Mouse (Mus musculus) megakaryocyte progenitor cell, adult 5-6 weeks (primary cell): ENCODE data around the gene Meaf6. TPM values are rescaled to one million over a fixed set of nuclear protein-coding genes. Genes with fewer than 3 reads are reported as not detected.

Experiments
- ATAC-seq: replicated peaks from 2 replicates; pipeline ENCODE4 v1.8.0; 2016; ENCODE audit warnings: mild to moderate bottlenecking, moderate TSS enrichment, inconsistent platforms; ENCODE audit not compliant: poor library complexity
- total RNA-seq, 2 experiments: library from RNA; stranded (forward) in 1 of 2; stranded (reverse) in 1 of 2; fragments of 157-497, 149-512 nt in 1 of 2; fragments of 200-1000 nt in 1 of 2; gene quantifications; 2 replicates each; pipeline versions ENCODE4 v1.2.3 to v1.2.4; 2015 to 2017

Gene Meaf6
- total RNA-seq, 2 experiments from 2014 or later, result 37.5 to 57.7 TPM

GRCm38 (mm10) chr4:125115710-125116089 lies 30.8 kb downstream of the Meaf6 start:
- no peak for ATAC-seq

GRCm38 (mm10) chr4:125116090-125116861 lies 31.3 kb downstream of the Meaf6 start:
- peak; percentile 49 for ATAC-seq

GRCm38 (mm10) chr4:125116929-125117328 lies 32.0 kb downstream of the Meaf6 start:
- ATAC-seq, result no peak

- ATAC-seq, result peak; percentile 44
These were observed 33.0 kb downstream of the Meaf6 start for GRCm38 (mm10) chr4:125117902-125118320.

GRCm38 (mm10) chr4:125119070-125119469 lies 34.1 kb downstream of the Meaf6 start:
- no peak for ATAC-seq

GRCm38 (mm10) chr4:125119721-125120120 lies 34.8 kb downstream of the Meaf6 start:
- ATAC-seq, result no peak

GRCm38 (mm10) chr4:125122431-125123278 lies 37.7 kb downstream of the Meaf6 start:
- peak; percentile 9; the same call in 1 of the 2 replicates for ATAC-seq

GRCm38 (mm10) chr4:125123279-125123671 lies 38.3 kb downstream of the Meaf6 start:
- peak; percentile 13 for ATAC-seq

GRCm38 (mm10) chr4:125124424-125125209 lies 39.7 kb downstream of the Meaf6 start:
- ATAC-seq, result peak; percentile 21

- no peak for ATAC-seq
These were observed 40.5 kb downstream of the Meaf6 start for GRCm38 (mm10) chr4:125125361-125125921.

GRCm38 (mm10) chr4:125126186-125126585 lies 41.3 kb downstream of the Meaf6 start:
- ATAC-seq, result no peak

- no peak for ATAC-seq
These were observed 41.8 kb downstream of the Meaf6 start for GRCm38 (mm10) chr4:125126761-125127160.

- peak; percentile 69 for ATAC-seq
These were observed 42.6 kb downstream of the Meaf6 start, which contains the start of gene Zc3h12a for GRCm38 (mm10) chr4:125127305-125128084. TSS of gene Zc3h12a (minus strand) at chr4:125127840.

- ATAC-seq, result peak; percentile 33
These were observed 46.6 kb downstream of the Meaf6 start for GRCm38 (mm10) chr4:125131493-125131892.

- peak; percentile 61 for ATAC-seq
These were observed 47.5 kb downstream of the Meaf6 start for GRCm38 (mm10) chr4:125132394-125132793.

GRCm38 (mm10) chr4:125134192-125134591 lies 49.3 kb downstream of the Meaf6 start:
- ATAC-seq, result no peak

GRCm38 (mm10) chr4:125134631-125135030 lies 49.7 kb downstream of the Meaf6 start:
- no peak for ATAC-seq

- no peak for ATAC-seq
These were observed 50.3 kb downstream of the Meaf6 start for GRCm38 (mm10) chr4:125135076-125135855.

GRCm38 (mm10) chr4:125136303-125136888 lies 51.5 kb downstream of the Meaf6 start:
- no peak for ATAC-seq
